Mouse (Mus musculus) intestine, postnatal 0 days (tissue): ENCODE measurements around the gene Ky. TPM values are rescaled to one million over a fixed set of nuclear protein-coding genes. Genes with fewer than 3 reads are reported as not detected.

Source experiments
- ATAC-seq: fragments of 200-750 bp; cut with Nextera tagmentation; 2 replicates; pipeline ENCODE4 v1.8.0; 2017; ENCODE audit warnings: mild to moderate bottlenecking, moderate TSS enrichment, moderate library complexity
- H3K27ac ChIP-seq: fragments of 300-500 bp; sonication (generic); 2 replicates; pipeline ENCODE4 v1.5.1; 2014; ENCODE audit warnings: mild to moderate bottlenecking, low read depth, low read length, moderate library complexity
- H3K27me3 ChIP-seq: fragments of 300-500 bp; sonication (generic); replicated peaks from 2 replicates; pipeline ENCODE4 v1.6.1; 2014; ENCODE audit warnings: low read length, mixed read lengths; ENCODE audit not compliant: control insufficient read depth, insufficient read depth
- H3K36me3 ChIP-seq: fragments of 300-500 bp; sonication (generic); 2 replicates; pipeline ENCODE4 v1.6.1; 2014; ENCODE audit warnings: mild to moderate bottlenecking, moderate library complexity; ENCODE audit not compliant: control insufficient read depth, insufficient read depth
- H3K4me1 ChIP-seq: fragments of 300-500 bp; sonication (generic); replicated peaks from 2 replicates; pipeline ENCODE4 v1.6.1; 2014; ENCODE audit warnings: antibody characterized with exemption, low read length, mixed read lengths; ENCODE audit not compliant: control insufficient read depth, insufficient read depth
- H3K4me2 ChIP-seq: fragments of 300-500 bp; sonication (generic); replicated peaks from 2 replicates; pipeline ENCODE4 v1.6.1; 2014; ENCODE audit warnings: low read depth, mild to moderate bottlenecking, moderate library complexity
- H3K4me3 ChIP-seq: fragments of 300-500 bp; sonication (generic); 2 replicates; pipeline ENCODE4 v1.5.1; 2014; ENCODE audit warnings: low read depth, low read length
- H3K9ac ChIP-seq: fragments of 300-500 bp; sonication (generic); 2 replicates; pipeline ENCODE4 v1.6.1; 2014; ENCODE audit warnings: mild to moderate bottlenecking, low read depth, low read length
- H3K9me3 ChIP-seq: fragments of 300-500 bp; sonication (generic); 2 replicates; pipeline ENCODE4 v1.6.1; 2016; ENCODE audit warnings: mixed run types; ENCODE audit not compliant: control insufficient read depth
- CTCF ChIP-seq: sonication (generic); IDR thresholded peaks from 2 replicates; pipeline ENCODE4 v1.5.1; 2016; ENCODE audit warnings: low read depth, mild to moderate bottlenecking, control low read depth, antibody characterized with exemption, moderate library complexity
- WGBS: fragments of 180-500 bp; shearing (Covaris S2); extraction: QIAGEN DNeasy Blood & Tissue Kit; methylation state at CpG from one replicate; pipeline ENCODE4 v1.1.7; 2014; 5-methylcytosine and 5-hydroxymethylcytosine counted together
- polyA plus RNA-seq: library from polyadenylated mRNA; unstranded; fragments of >200 nt; fragmentation: Nextera tagmentation; extraction: Ambion mirVana; gene quantifications from 2 replicates; pipeline ENCODE4 v1.2.1, GENCODE M21; 2015

Ky gene
- polyA plus RNA-seq, 1 experiment from 2014 or later = 0.10 TPM

GRCm38 (mm10) chr9:102513578-102513977 is 8.0 kb downstream of the Ky start:
- no peaks in the 10 kb centered on the region for H3K27me3 ChIP-seq
- ATAC-seq = no peak
- no peak overlapping the region for H3K27ac ChIP-seq
- H3K4me2 ChIP-seq = no peak overlapping the region
- 78% methylated on average over 4 of the region's 4 CpGs for WGBS
- H3K9me3 ChIP-seq = no peaks in the 10 kb centered on the region
- no peak for TF ChIP-seq CTCF
- no peaks in the 10 kb centered on the region for H3K4me1 ChIP-seq
- H3K36me3 ChIP-seq = no peaks in the 10 kb centered on the region
- H3K4me3 ChIP-seq = no peak overlapping the region
- no peak overlapping the region for H3K9ac ChIP-seq

GRCm38 (mm10) chr9:102518443-102518842 is 12.9 kb downstream of the Ky start:
- Histone ChIP-seq H3K36me3 (no peaks in the 10 kb centered on the region), H3K27me3 (no peaks in the 10 kb centered on the region), H3K4me2 (no peak overlapping the region), H3K27ac (no peak overlapping the region), H3K4me1 (no peaks in the 10 kb centered on the region), H3K4me3 (no peak overlapping the region), H3K9me3 (no peaks in the 10 kb centered on the region), H3K9ac (no peak overlapping the region)
- no peak for ATAC-seq
- 90% methylated on average over 9 of the region's 9 CpGs for WGBS
- no peak for TF ChIP-seq CTCF

- Histone ChIP-seq H3K27ac (no peak overlapping the region), H3K4me2 (no peak overlapping the region), H3K4me3 (no peak overlapping the region), H3K9ac (no peak overlapping the region), H3K36me3 (no peaks in the 10 kb centered on the region), H3K9me3 (no peaks in the 10 kb centered on the region), H3K4me1 (no peaks in the 10 kb centered on the region), H3K27me3 (no peaks in the 10 kb centered on the region)
- no peak for TF ChIP-seq CTCF
- no peak for ATAC-seq
- WGBS = 74% methylated on average over 4 of the region's 4 CpGs
These were observed 15.8 kb downstream of the Ky start for GRCm38 (mm10) chr9:102521396-102521795.

GRCm38 (mm10) chr9:102528106-102528505 is 22.6 kb downstream of the Ky start:
- ATAC-seq = no peak
- no peak for TF ChIP-seq CTCF
- Histone ChIP-seq H3K27me3 (no peaks in the 10 kb centered on the region), H3K4me3 (no peak overlapping the region), H3K9me3 (no peaks in the 10 kb centered on the region), H3K4me2 (no peak overlapping the region), H3K27ac (no peak overlapping the region), H3K9ac (no peak overlapping the region), H3K4me1 (no peaks in the 10 kb centered on the region), H3K36me3 (no peaks in the 10 kb centered on the region)
- WGBS = 88% methylated on average over 7 of the region's 7 CpGs

GRCm38 (mm10) chr9:102528561-102528960 is 23.0 kb downstream of the Ky start:
- Histone ChIP-seq H3K4me1 (no peaks in the 10 kb centered on the region), H3K4me2 (no peak overlapping the region), H3K36me3 (no peaks in the 10 kb centered on the region), H3K27ac (no peak overlapping the region), H3K9me3 (no peaks in the 10 kb centered on the region), H3K9ac (no peak overlapping the region), H3K27me3 (no peaks in the 10 kb centered on the region), H3K4me3 (no peak overlapping the region)
- TF ChIP-seq CTCF = no peak
- 92% methylated on average over 7 of the region's 7 CpGs for WGBS
- ATAC-seq = no peak

- no peak overlapping the region for H3K4me3 ChIP-seq
- no peaks in the 10 kb centered on the region for H3K4me1 ChIP-seq
- 76% methylated on average over 3 of the region's 3 CpGs for WGBS
- no peak overlapping the region for H3K27ac ChIP-seq
- no peak for ATAC-seq
- no peak overlapping the region for H3K9ac ChIP-seq
- no peak overlapping the region for H3K4me2 ChIP-seq
- no peaks in the 10 kb centered on the region for H3K27me3 ChIP-seq
- no peak for TF ChIP-seq CTCF
- no peaks in the 10 kb centered on the region for H3K36me3 ChIP-seq
- no peaks in the 10 kb centered on the region for H3K9me3 ChIP-seq
These were observed 23.5 kb downstream of the Ky start for GRCm38 (mm10) chr9:102529008-102529407.
